Mouse (Mus musculus) liver, adult 2 months (tissue): ENCODE measurements around the gene Tex33.

Experiments
- CTCF ChIP-seq: fragments of 200-500 bp; IDR thresholded peaks from 2 replicates; pipeline ENCODE4 v1.5.1; 2011; ENCODE audit warnings: low read depth, low read length, control low read depth
- POLR2A ChIP-seq: fragments of 200-500 bp; IDR thresholded peaks from 2 replicates; pipeline ENCODE4 v1.6.1; 2011; ENCODE audit warnings: low read length, control low read depth; ENCODE audit not compliant: insufficient read depth; ENCODE audit errors: extremely low read depth

GRCm38 (mm10) chr15:78332981-78333380 is 62.7 kb downstream of the Tex33 start:
- TF ChIP-seq POLR2A (no peak), CTCF (no peak)
